23 mouse cellular contexts compared by ENCODE assay signal in genomic region chr13:20208867-20209266, GRCm38 (mm10).
DNase-seq lines count a peak whose midpoint lies in the region; ATAC-seq and TF ChIP-seq lines count a peak whose summit lies in the region.
"Had no signal": no experiment of that assay in that cellular context is flagged by ENCODE, and none has a peak within 500 bp of the region (broad histone marks: within the 10 kb centered on the region; RNA-seq: fewer than 3 reads in every experiment).

No protein-coding gene starts in this region.

- H3K27me3 ChIP-seq in embryonic facial prominence, embryonic 15.5 days = no peaks in the 10 kb centered on the region
- H3K27me3 ChIP-seq: forebrain, embryonic 15.5 days; hindbrain, embryonic 12.5 days; intestine, embryonic 15.5 days; limb, embryonic 12.5 days; liver, embryonic 15.5 days had no signal

- peak overlapping the region; percentile 21 for H3K27ac ChIP-seq in layer of hippocampus, adult 2 months
- H3K27ac ChIP-seq in embryonic facial prominence, embryonic 15.5 days (replicated peaks) = peak overlapping the region; percentile 74
- H3K27ac ChIP-seq: hindbrain, embryonic 12.5 days; hindbrain, postnatal 0 days; kidney, postnatal 0 days; limb, embryonic 12.5 days; liver, embryonic 15.5 days had no signal

- ATAC-seq in embryonic facial prominence, embryonic 15.5 days (ENCODE audit: insufficient number of reproducible peaks, low FRiP score, low TSS enrichment, low read depth) = no peak
- 0 out of 2 replicates have a peak, but pooled peaks have one; percentile 4 for ATAC-seq in megakaryocyte progenitor cell, adult 5-6 weeks (replicated peaks; ENCODE audit: poor library complexity)
- ATAC-seq: CD4-positive, CD25-positive, alpha-beta regulatory T cell, adult 4 months; forebrain, embryonic 15.5 days; hindbrain, postnatal 0 days; intestine, embryonic 15.5 days; midbrain, embryonic 16.5 days had no signal

- H3K4me3 ChIP-seq in layer of hippocampus, adult 2 months = no peak overlapping the region
- no peak overlapping the region for H3K4me3 ChIP-seq in embryonic facial prominence, embryonic 15.5 days (replicated peaks)
- H3K4me3 ChIP-seq: forebrain, embryonic 15.5 days; hindbrain, embryonic 12.5 days; intestine, embryonic 15.5 days; limb, embryonic 12.5 days; liver, embryonic 15.5 days had no signal

- no peak overlapping the region for H3K4me2 ChIP-seq in embryonic facial prominence, embryonic 15.5 days (replicated peaks)
- H3K4me2 ChIP-seq: forebrain, embryonic 15.5 days; hindbrain, embryonic 12.5 days; intestine, embryonic 15.5 days; limb, embryonic 12.5 days; liver, embryonic 15.5 days; lung, embryonic 14.5 days; midbrain, embryonic 11.5 days had no signal

- WGBS in embryonic facial prominence, embryonic 15.5 days = 91% methylated on average over 5 of the region's 5 CpGs

- TF ChIP-seq CTCF in layer of hippocampus, adult 2 months (conservative IDR thresholded peaks at IDR 0.05) = no peak

- no peak overlapping the region for H3K9ac ChIP-seq in embryonic facial prominence, embryonic 15.5 days
- H3K9ac ChIP-seq: forebrain, embryonic 15.5 days; hindbrain, embryonic 12.5 days; intestine, embryonic 15.5 days; limb, embryonic 12.5 days; liver, embryonic 15.5 days; lung, embryonic 14.5 days had no signal

- peaks cover 5% of the 10 kb centered on the region for H3K4me1 ChIP-seq in embryonic facial prominence, embryonic 15.5 days
- H3K4me1 ChIP-seq: hindbrain, embryonic 12.5 days; limb, embryonic 12.5 days; liver, embryonic 15.5 days had no signal

- H3K36me3 ChIP-seq in embryonic facial prominence, embryonic 15.5 days = no peaks in the 10 kb centered on the region
- H3K36me3 ChIP-seq: forebrain, embryonic 15.5 days; hindbrain, embryonic 12.5 days; intestine, embryonic 15.5 days; limb, embryonic 12.5 days; liver, embryonic 15.5 days had no signal

- no peak for DNase-seq in layer of hippocampus, adult 2 months (ENCODE audit: low spot score in 2 of 2)
- no peak for DNase-seq in layer of hippocampus, postnatal 36 days
- peak; percentile 51 to 60 for DNase-seq in B cell, adult 2 months
- DNase-seq in right cerebral cortex, postnatal 25 days = no peak
- no peak for DNase-seq in right cerebral cortex, adult 18-20 months
- DNase-seq: adrenal gland, postnatal 25 days; cerebellum, adult 18-20 months; heart, postnatal 14 days; thymus, adult 2 months; thymus, postnatal 36 days had no signal

- no peaks in the 10 kb centered on the region for H3K9me3 ChIP-seq in embryonic facial prominence, embryonic 15.5 days (replicated peaks)
- H3K9me3 ChIP-seq: forebrain, embryonic 15.5 days; hindbrain, embryonic 12.5 days; intestine, embryonic 15.5 days; limb, embryonic 12.5 days; liver, embryonic 15.5 days had no signal

Comparison
In these comparisons a context has a peak if more than half of its experiments do, and no peak if none do; other contexts are left out.
1. DNase-seq: peak in B cell, adult 2 months (2 of 2); none in layer of hippocampus, adult 2 months (0 of 2), layer of hippocampus, postnatal 36 days (0 of 2), right cerebral cortex, postnatal 25 days (single experiment) and right cerebral cortex, adult 18-20 months (single experiment).